Mouse (Mus musculus) thymus, adult 2 months (tissue): ENCODE measurements around the gene Tanc1. TPM values are rescaled to one million over a fixed set of nuclear protein-coding genes. Genes with fewer than 3 reads are reported as not detected.

Experiments used
- DNase-seq: peaks from one replicate; pipeline ENCODE4 v3.0.0; 2021
- H3K27ac ChIP-seq: fragments of 200-500 bp; 2 replicates; pipeline ENCODE4 v1.5.1; 2012; ENCODE audit warnings: low read length, control low read depth; ENCODE audit not compliant: control insufficient read depth, insufficient read depth
- H3K27me3 ChIP-seq: fragments of 200-500 bp; 2 replicates; pipeline ENCODE4 v1.6.1; 2012; ENCODE audit warnings: mild to moderate bottlenecking, low read length, moderate library complexity, mixed read lengths; ENCODE audit not compliant: control insufficient read depth, insufficient read depth
- H3K36me3 ChIP-seq: fragments of 200-500 bp; 2 replicates; pipeline ENCODE4 v1.6.1; 2012; ENCODE audit warnings: mild to moderate bottlenecking, low read length, moderate library complexity; ENCODE audit not compliant: control insufficient read depth, insufficient read depth
- H3K4me1 ChIP-seq: fragments of 200-500 bp; replicated peaks from 2 replicates; pipeline ENCODE4 v1.6.1; 2012; ENCODE audit warnings: low read length; ENCODE audit not compliant: control insufficient read depth, insufficient read depth
- H3K4me3 ChIP-seq: fragments of 200-500 bp; 2 replicates; pipeline ENCODE4 v1.5.1; 2012; ENCODE audit warnings: mild to moderate bottlenecking, low read length, control low read depth, moderate library complexity; ENCODE audit not compliant: control insufficient read depth, insufficient read depth
- CTCF ChIP-seq: fragments of 200-500 bp; IDR thresholded peaks from 2 replicates; pipeline ENCODE4 v1.5.1; 2012; ENCODE audit warnings: mild to moderate bottlenecking, control low read depth, low read length, moderate library complexity, borderline replicate concordance; ENCODE audit not compliant: control insufficient read depth, poor library complexity, insufficient read depth; ENCODE audit errors: extremely low read depth
- POLR2A ChIP-seq: fragments of 200-500 bp; IDR thresholded peaks from 2 replicates; pipeline ENCODE4 v1.6.1; 2012; ENCODE audit warnings: mild to moderate bottlenecking, low read length, control low read depth, moderate library complexity; ENCODE audit not compliant: control insufficient read depth, poor library complexity, insufficient read depth; ENCODE audit errors: extremely low read depth
- WGBS: fragments of 180-500 bp; shearing (Covaris S2); methylation state at CpG from one replicate; pipeline ENCODE4 v1.1.7; 2018; 5-methylcytosine and 5-hydroxymethylcytosine counted together
- polyA plus RNA-seq: library from polyadenylated mRNA; depleted of rRNA; stranded (reverse); fragments of >200 nt; gene quantifications from 2 replicates; pipeline ENCODE4 v1.2.3, GENCODE M21; 2012

Gene Tanc1
- polyA plus RNA-seq, 1 experiment, result 7.3 TPM

DNA sequence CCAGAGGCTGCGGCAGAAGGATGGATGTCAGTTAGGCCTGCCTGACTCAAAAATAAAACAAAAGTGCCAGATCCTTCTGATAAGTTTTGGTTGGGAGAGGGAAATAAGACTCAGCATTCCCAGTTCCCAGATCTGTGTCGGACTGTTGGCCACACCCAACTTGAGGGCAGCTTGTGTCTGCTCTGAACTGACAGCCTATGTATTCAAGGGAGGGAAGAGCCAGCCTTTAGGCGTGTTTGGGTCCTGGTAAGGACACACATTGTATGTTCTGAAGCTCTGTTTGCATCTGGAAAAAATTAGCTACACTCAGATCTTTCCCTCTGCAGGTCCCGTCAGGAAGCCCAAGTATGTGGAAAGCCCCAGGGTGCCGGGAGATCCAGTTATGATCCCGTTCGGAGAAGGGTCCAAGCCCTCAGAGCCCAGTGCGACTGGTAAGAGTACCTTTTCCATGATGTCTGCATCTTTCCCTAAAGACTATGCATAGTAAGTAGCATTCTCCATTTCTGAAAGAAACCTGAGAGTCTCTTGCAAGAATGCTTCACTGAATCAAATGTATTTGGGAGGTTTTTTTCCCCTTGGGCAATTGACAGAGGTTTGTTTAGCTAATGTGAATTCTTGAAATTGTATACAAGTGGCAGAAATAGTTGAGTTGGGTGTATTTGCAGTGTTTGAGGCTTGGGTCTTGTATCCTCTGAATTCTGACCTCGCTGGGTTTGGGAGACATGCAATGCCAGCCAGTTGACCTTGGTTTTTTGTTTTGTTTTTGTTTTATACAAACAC, 146.5 kb downstream of the Tanc1 start:
- DNase-seq, result no peak
- Histone ChIP-seq H3K27ac (no peak overlapping the region), H3K27me3 (no peaks in the 10 kb centered on the region), H3K36me3 (no peaks in the 10 kb centered on the region), H3K4me3 (no peak overlapping the region), H3K4me1 (no peaks in the 10 kb centered on the region)
- TF ChIP-seq POLR2A (no peak), CTCF (no peak)
- WGBS, result 89% methylated on average over 9 of the region's 9 CpGs

DNA sequence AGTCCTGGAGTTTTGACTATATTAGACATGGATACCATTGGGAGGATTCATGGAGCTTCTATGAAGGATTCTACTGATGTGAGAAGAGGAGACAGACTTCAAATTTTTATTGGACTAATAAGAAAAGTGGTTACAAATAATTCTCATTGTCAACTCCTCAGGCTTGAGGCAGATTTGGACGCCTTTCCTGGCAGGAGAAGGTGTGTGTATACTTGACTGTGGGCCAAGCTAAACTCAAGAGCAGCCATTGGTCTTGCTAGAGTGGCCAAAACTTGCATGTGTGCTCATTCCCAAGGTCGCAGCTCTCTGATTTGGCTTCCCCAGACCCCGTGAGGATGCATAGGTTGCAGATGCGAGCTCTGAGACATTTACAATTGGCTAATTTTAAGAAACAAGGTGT, 148.9 kb downstream of the Tanc1 start:
- 93% methylated on average over 4 of the region's 4 CpGs for WGBS
- no peak overlapping the region for H3K27ac ChIP-seq
- H3K27me3 ChIP-seq, result no peaks in the 10 kb centered on the region
- no peak overlapping the region for H3K4me3 ChIP-seq
- no peaks in the 10 kb centered on the region for H3K36me3 ChIP-seq
- H3K4me1 ChIP-seq, result no peaks in the 10 kb centered on the region
- DNase-seq, result no peak
- TF ChIP-seq CTCF (no peak), POLR2A (no peak)

DNA sequence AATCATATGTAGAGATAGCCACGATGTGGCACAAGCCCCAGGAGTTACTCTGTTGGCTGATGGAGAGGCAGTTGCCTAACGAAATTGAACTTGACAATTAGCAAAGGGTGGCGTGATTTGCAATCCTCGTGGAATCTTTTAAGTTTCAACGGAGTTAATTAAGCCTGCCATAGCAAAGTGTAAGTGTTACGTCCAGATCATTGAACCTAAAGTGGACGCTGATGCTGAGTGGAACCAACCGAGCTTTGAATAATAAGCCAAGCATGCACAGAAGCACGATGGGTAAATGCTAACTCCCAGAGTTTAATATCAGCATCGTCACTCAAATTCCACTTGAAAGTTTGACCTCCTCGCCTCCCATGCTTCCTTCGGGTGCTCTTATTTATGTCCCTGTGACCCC, 149.3 kb downstream of the Tanc1 start:
- DNase-seq, result no peak
- TF ChIP-seq POLR2A (no peak), CTCF (no peak)
- no peak overlapping the region for H3K4me3 ChIP-seq
- H3K27me3 ChIP-seq, result no peaks in the 10 kb centered on the region
- 94% methylated on average over 12 of the region's 12 CpGs for WGBS
- H3K4me1 ChIP-seq, result no peaks in the 10 kb centered on the region
- H3K36me3 ChIP-seq, result no peaks in the 10 kb centered on the region
- no peak overlapping the region for H3K27ac ChIP-seq

DNA sequence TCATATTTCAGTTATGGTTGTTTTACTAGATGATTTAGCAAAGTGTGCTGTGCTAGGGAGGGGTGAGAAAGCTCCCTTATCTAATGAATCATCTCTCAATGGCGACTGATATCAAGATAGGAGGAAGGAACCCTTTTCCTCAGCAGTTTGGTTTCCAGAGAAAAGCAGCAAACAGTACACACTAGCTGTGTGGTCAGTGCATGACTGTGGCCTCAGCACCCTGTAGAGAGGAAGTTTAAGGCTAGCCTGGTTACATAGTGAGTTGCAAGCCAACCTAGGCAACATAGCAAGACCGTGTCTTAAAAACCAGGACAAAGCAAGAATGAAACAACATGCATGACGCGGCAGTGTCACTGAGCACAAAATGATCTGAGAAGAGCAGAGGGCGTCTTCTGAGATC, 150.4 kb downstream of the Tanc1 start:
- Histone ChIP-seq H3K4me3 (no peak overlapping the region), H3K4me1 (no peaks in the 10 kb centered on the region), H3K36me3 (no peaks in the 10 kb centered on the region), H3K27ac (no peak overlapping the region), H3K27me3 (no peaks in the 10 kb centered on the region)
- TF ChIP-seq CTCF (no peak), POLR2A (no peak)
- no peak for DNase-seq
- WGBS, result 67% methylated on average over 5 of the region's 5 CpGs

DNA sequence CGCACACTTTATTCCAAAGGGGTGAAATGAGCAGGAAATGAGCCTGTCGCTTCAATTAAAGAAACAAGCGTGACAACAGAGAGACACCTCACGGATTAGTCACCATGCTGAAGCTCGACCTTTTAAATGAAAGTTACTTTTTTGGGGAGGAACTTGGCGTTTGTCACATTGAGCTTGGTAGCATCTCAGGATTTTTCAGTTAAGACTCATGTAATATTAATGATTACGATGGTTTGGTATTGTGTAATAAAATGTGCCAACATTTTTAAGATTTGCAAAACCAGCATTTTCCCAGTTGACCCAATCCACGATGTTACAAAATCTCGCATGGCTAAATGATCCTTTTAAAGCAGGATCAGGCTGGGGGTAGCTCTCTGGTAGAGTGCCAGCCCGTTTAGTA, 153.8 kb downstream of the Tanc1 start:
- 95% methylated on average over 10 of the region's 10 CpGs for WGBS
- H3K4me3 ChIP-seq, result no peak overlapping the region
- TF ChIP-seq CTCF (no peak), POLR2A (no peak)
- no peak overlapping the region for H3K27ac ChIP-seq
- H3K36me3 ChIP-seq, result no peaks in the 10 kb centered on the region
- H3K4me1 ChIP-seq, result peaks cover 8% of the 10 kb centered on the region; the same call in 1 of the 2 replicates
- no peaks in the 10 kb centered on the region for H3K27me3 ChIP-seq
- DNase-seq, result no peak

DNA sequence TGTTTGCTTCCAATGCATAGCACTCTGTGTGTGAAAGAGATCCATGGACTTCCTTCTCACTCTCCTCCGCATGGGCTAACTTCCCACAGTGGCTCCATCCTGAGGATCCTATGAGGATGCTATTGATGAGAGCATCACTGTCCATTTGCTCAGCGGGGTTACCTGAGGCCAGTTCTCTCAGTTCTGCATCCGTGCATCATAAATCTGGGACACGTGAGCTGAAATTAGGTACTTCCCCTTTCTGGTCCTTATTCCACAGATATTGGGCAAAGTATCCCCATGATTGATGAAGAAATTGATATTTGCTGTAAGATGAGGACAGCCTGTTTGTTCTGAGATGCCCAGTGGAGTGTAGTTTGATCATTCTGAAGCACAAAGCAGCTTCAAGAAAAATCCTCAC, 156.1 kb downstream of the Tanc1 start:
- H3K4me1 ChIP-seq, result peaks cover 12% of the 10 kb centered on the region
- no peak overlapping the region for H3K27ac ChIP-seq

More for the DNA sequence above, 156.1 kb downstream of the Tanc1 start:
- no peak overlapping the region for H3K4me3 ChIP-seq
- no peak for TF ChIP-seq POLR2A
- TF ChIP-seq CTCF, result no peak
- no peaks in the 10 kb centered on the region for H3K36me3 ChIP-seq
- WGBS, result 84% methylated on average over 4 of the region's 4 CpGs
- no peaks in the 10 kb centered on the region for H3K27me3 ChIP-seq
- DNase-seq, result no peak
